Mouse (Mus musculus) hindbrain, embryonic 15.5 days (tissue): Measurements from ENCODE around the gene Fgf4. TPM values are rescaled to one million over a fixed set of nuclear protein-coding genes. Genes with fewer than 3 reads are reported as not detected.

Source experiments
- ATAC-seq: fragments of 200-750 bp; cut with Nextera tagmentation; 2 replicates; pipeline ENCODE4 v1.8.0; 2017; ENCODE audit warnings: low read depth, moderate number of reproducible peaks, moderate TSS enrichment; ENCODE audit not compliant: low FRiP score
- H3K27ac ChIP-seq: fragments of 300-500 bp; sonication (generic); replicated peaks from 2 replicates; pipeline ENCODE4 v1.5.1; 2015; ENCODE audit warnings: mild to moderate bottlenecking, inconsistent platforms
- H3K27me3 ChIP-seq: fragments of 300-500 bp; sonication (generic); 2 replicates; pipeline ENCODE4 v1.6.1; 2015; ENCODE audit warnings: control low read depth, inconsistent platforms
- H3K36me3 ChIP-seq: fragments of 300-500 bp; sonication (generic); 2 replicates; pipeline ENCODE4 v1.6.1; 2015; ENCODE audit warnings: control low read depth, inconsistent platforms
- H3K4me1 ChIP-seq: fragments of 300-500 bp; sonication (generic); replicated peaks from 2 replicates; pipeline ENCODE4 v1.6.1; 2015; ENCODE audit warnings: control low read depth, inconsistent platforms
- H3K4me2 ChIP-seq: fragments of 300-500 bp; sonication (generic); 2 replicates; pipeline ENCODE4 v1.6.1; 2015; ENCODE audit warnings: moderate library complexity, mild to moderate bottlenecking, inconsistent platforms
- H3K4me3 ChIP-seq: fragments of 300-500 bp; sonication (generic); 2 replicates; pipeline ENCODE4 v1.5.1; 2015; ENCODE audit warnings: mild to moderate bottlenecking, inconsistent platforms
- H3K9ac ChIP-seq: fragments of 300-500 bp; sonication (generic); 2 replicates; pipeline ENCODE4 v1.6.1; 2015; ENCODE audit warnings: inconsistent platforms
- H3K9me3 ChIP-seq: fragments of 300-500 bp; sonication (generic); 2 replicates; pipeline ENCODE4 v1.6.1; 2016; ENCODE audit warnings: control low read depth, inconsistent platforms
- WGBS: fragments of 180-500 bp; shearing (Covaris S2); methylation state at CpG from one replicate; pipeline ENCODE4 v1.1.7; 2015; 5-methylcytosine and 5-hydroxymethylcytosine counted together
- polyA plus RNA-seq: library from polyadenylated mRNA; unstranded; fragments of >200 nt; fragmentation: Nextera tagmentation; extraction: Ambion mirVana; gene quantifications from 2 replicates; pipeline ENCODE4 v1.2.1, GENCODE M21; 2015

The Fgf4 gene
- polyA plus RNA-seq, 1 experiment from 2014 or later: not detected

DNA sequence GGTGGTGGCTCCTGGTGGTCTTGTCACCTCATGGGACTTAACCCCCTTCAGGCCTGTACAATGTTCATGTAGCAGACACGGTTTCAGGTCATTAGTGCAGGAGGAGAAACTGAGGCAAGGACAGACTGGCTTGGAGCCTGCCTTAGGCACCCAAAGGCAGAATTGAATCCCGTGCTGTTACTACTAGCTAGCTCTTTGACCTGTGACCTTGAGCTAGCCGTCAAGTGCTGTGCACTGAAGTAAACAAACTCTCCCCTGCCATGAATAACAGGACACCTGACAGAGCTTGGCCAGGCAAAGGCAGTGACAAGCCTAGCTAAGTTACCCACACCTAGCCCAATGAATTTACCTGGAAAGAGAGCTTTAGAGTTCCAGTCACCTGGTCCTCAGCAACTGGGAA lies 7.8 kb downstream of the Fgf4 start:
- H3K9me3 ChIP-seq: no peaks in the 10 kb centered on the region
- no peak for ATAC-seq
- H3K4me3 ChIP-seq: no peak overlapping the region

DNA sequence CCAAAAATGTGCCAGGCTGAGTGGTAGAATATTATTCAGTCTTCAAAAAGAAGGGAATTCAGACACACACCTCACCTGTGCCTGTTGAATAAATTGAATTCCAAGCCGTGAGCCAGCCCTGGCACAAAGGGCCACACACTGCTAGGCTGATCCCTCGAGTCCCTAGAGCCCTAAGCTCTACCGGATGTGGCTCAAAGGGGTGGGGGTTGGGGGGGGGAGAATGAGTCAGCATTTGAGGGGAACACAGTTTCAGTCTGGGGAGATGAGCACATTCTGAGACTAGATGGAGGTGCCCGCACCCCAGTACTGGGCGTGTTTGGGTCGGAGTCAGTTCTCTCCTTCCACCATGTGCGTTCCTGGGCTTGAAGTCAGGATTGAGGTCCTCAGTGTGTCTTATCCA lies 10.0 kb downstream of the Fgf4 start:
- Histone ChIP-seq H3K27ac (no peak overlapping the region), H3K27me3 (peaks cover 38% of the 10 kb centered on the region), H3K4me3 (no peak overlapping the region), H3K4me1 (peaks cover 14% of the 10 kb centered on the region), H3K36me3 (no peaks in the 10 kb centered on the region), H3K9me3 (no peaks in the 10 kb centered on the region), H3K9ac (no peak overlapping the region), H3K4me2 (no peak overlapping the region)
- 92% methylated on average over 7 of the region's 7 CpGs for WGBS
- no peak for ATAC-seq

More for the DNA sequence above, 7.8 kb downstream of the Fgf4 start:
- Histone ChIP-seq H3K36me3 (no peaks in the 10 kb centered on the region), H3K9ac (no peak overlapping the region), H3K27me3 (peaks cover 16% of the 10 kb centered on the region), H3K4me1 (no peaks in the 10 kb centered on the region), H3K4me2 (no peak overlapping the region), H3K27ac (no peak overlapping the region)
- WGBS: 59% methylated on average over 3 of the region's 3 CpGs

DNA sequence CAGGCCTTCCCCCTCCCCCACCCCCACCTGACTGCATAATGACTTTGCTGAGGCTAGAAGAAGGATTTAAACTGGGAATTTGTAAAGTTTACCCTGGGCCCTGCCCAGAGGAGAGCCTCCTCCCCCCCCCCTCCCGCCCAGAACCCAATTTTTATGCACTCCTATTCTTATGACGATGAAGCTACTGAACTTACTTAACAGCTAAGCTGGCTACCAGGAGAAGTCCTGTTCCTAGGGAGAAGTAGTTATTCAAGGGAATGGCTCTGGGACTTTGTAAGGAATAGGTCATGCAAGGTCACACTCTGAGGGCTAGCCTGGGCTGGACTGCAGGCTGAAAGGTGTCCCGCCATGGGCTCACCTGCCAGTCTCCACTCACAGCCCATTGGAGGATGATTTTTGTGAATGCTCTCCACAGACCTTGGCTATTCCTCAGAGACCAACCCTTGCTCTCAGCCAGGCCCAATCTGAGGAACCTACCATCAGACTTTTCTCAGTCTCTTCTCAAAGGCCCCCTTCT lies 10.7 kb downstream of the Fgf4 start:
- WGBS: 72% methylated on average over 3 of the region's 3 CpGs
- H3K9me3 ChIP-seq: no peaks in the 10 kb centered on the region
- ATAC-seq: no peak
- H3K4me2 ChIP-seq: no peak overlapping the region
- no peak overlapping the region for H3K4me3 ChIP-seq
- H3K4me1 ChIP-seq: peaks cover 14% of the 10 kb centered on the region
- no peaks in the 10 kb centered on the region for H3K36me3 ChIP-seq
- peaks cover 42% of the 10 kb centered on the region for H3K27me3 ChIP-seq
- no peak overlapping the region for H3K9ac ChIP-seq
- no peak overlapping the region for H3K27ac ChIP-seq

DNA sequence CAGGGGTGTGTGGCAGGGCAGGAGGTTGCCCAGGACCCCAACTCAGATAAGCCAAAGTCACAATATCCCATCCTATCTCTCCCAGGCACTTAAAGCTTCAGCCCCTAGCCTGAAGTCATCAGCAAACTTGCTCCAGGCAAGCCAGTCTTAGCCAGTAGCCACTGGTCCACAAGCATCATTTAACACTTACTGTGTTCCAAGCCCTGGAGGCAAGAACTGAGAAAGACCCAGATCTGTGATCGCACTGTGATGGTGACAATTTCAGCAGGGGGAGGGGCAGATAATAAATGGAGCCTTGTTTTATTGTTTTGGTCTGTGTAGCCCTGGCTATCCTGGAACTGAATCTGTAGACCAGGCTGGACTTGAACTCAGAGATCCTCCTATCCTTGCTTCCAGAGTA lies 11.5 kb downstream of the Fgf4 start:
- no peak overlapping the region for H3K4me3 ChIP-seq
- 89% methylated on average over 1 of the region's 1 CpGs for WGBS

DNA sequence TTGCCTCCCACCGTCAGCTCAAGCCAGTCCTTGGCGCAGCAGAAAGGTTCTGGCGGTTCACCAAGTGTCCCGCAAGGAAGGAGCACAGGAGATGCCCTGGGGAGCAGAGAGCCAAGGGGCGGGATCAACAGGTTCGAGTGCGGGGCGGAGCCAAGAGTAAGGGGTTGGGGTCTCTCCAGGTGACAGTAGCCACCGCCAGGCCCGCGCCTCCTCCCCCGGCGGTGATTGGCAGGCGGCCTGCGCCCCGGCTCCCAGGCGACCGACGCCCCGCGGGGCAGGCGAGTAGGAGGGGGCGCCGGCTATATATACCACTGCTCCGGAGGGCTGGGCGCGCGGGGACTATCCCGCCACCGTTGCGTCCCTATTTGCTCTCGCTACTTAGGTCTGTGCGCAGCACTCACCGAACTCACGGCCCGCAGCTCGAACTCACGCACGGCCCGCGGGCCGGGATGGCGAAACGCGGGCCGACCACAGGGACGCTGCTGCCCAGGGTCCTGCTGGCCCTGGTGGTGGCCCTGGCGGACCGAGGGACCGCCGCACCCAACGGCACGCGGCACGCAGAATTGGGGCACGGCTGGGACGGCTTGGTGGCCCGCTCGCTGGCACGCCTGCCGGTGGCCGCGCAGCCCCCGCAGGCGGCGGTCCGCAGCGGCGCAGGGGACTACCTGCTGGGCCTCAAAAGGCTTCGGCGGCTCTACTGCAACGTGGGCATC lies 14.0 kb downstream of the Fgf4 start:
- H3K36me3 ChIP-seq: no peaks in the 10 kb centered on the region
- peaks cover 14% of the 10 kb centered on the region for H3K4me1 ChIP-seq
- no peak for ATAC-seq

More for the DNA sequence above, 11.5 kb downstream of the Fgf4 start:
- no peak for ATAC-seq
- Histone ChIP-seq H3K4me2 (no peak overlapping the region), H3K27ac (no peak overlapping the region), H3K4me1 (peaks cover 14% of the 10 kb centered on the region), H3K27me3 (peaks cover 50% of the 10 kb centered on the region), H3K9ac (no peak overlapping the region), H3K36me3 (no peaks in the 10 kb centered on the region), H3K9me3 (no peaks in the 10 kb centered on the region)

DNA sequence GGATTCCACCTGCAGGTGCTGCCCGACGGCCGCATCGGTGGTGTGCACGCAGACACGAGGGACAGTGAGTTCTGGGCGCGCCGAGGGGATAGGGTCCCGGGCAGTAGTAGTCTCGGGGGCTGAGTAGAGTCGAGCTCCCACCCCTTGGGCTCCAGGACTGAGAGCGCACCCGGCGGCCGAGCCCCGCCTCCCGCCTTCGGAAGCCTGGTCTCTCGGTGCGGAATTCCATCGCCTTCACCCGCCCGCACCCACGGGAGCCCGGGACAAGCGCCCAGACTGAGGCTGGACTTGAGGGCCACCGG lies 14.6 kb downstream of the Fgf4 start:
- H3K4me2 ChIP-seq: peak overlapping the region; percentile 38
- ATAC-seq: no peak
- peak overlapping the region; percentile 17; the same call in 1 of the 2 replicates for H3K4me3 ChIP-seq
- no peaks in the 10 kb centered on the region for H3K9me3 ChIP-seq
- no peak overlapping the region for H3K9ac ChIP-seq
- peaks cover 14% of the 10 kb centered on the region for H3K4me1 ChIP-seq
- H3K27ac ChIP-seq: no peak overlapping the region
- H3K36me3 ChIP-seq: no peaks in the 10 kb centered on the region
- peaks cover 72% of the 10 kb centered on the region for H3K27me3 ChIP-seq
- under 1% methylated on average over 28 of the region's 28 CpGs for WGBS

More for the DNA sequence above, 14.0 kb downstream of the Fgf4 start:
- peak overlapping the region; percentile 38 for H3K4me2 ChIP-seq
- H3K4me3 ChIP-seq: peak overlapping the region; percentile 17; the same call in 1 of the 2 replicates
- H3K27me3 ChIP-seq: peaks cover 71% of the 10 kb centered on the region
- under 1% methylated on average over 69 of the region's 72 CpGs for WGBS
- no peak overlapping the region for H3K27ac ChIP-seq
- no peaks in the 10 kb centered on the region for H3K9me3 ChIP-seq
- no peak overlapping the region for H3K9ac ChIP-seq

DNA sequence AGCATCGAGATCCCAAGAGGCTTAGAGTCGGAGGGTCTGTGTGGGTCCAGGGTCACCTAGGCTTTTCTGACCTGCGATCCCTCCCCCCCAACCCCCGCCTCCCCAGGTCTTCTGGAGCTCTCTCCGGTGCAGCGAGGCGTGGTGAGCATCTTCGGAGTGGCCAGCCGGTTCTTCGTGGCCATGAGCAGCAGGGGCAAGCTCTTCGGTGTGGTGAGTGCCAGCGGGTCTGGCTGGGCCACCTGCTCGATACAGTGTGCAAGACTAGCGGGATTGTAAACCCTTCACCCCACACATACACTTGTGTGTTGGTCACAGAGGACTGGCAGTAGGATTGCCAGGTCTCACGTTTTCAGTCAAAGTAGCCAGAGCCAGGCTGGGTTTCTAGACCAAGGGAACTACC lies 15.0 kb downstream of the Fgf4 start:
- no peak overlapping the region for H3K4me3 ChIP-seq
- WGBS: under 1% methylated on average over 15 of the region's 15 CpGs
- no peak for ATAC-seq
- H3K27me3 ChIP-seq: peaks cover 75% of the 10 kb centered on the region
- H3K9me3 ChIP-seq: no peaks in the 10 kb centered on the region
- H3K4me2 ChIP-seq: peak overlapping the region; percentile 38
- no peak overlapping the region for H3K9ac ChIP-seq
- H3K27ac ChIP-seq: no peak overlapping the region
- H3K36me3 ChIP-seq: no peaks in the 10 kb centered on the region
- H3K4me1 ChIP-seq: peaks cover 14% of the 10 kb centered on the region

DNA sequence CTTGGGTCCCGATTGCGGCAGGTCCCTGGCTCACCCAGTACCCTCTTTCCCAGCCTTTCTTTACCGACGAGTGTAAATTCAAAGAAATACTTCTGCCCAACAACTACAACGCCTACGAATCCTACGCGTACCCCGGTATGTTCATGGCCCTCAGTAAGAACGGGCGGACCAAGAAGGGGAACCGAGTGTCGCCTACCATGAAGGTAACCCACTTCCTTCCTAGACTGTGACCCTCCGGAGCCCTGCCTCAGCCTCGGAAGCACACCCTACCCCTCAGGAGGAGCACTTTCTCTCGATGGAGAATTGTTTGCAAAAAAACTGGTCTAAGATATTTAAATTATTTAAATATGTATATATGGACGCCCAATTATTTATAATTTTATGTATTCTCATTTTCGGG lies 15.5 kb downstream of the Fgf4 start:
- no peak overlapping the region for H3K27ac ChIP-seq
- H3K9me3 ChIP-seq: no peaks in the 10 kb centered on the region
- no peak overlapping the region for H3K4me3 ChIP-seq
- no peak overlapping the region for H3K4me2 ChIP-seq
- H3K9ac ChIP-seq: no peak overlapping the region
- no peaks in the 10 kb centered on the region for H3K36me3 ChIP-seq
- peaks cover 79% of the 10 kb centered on the region for H3K27me3 ChIP-seq
- peaks cover 14% of the 10 kb centered on the region for H3K4me1 ChIP-seq
- no peak for ATAC-seq
- 4% methylated on average over 18 of the region's 18 CpGs for WGBS

DNA sequence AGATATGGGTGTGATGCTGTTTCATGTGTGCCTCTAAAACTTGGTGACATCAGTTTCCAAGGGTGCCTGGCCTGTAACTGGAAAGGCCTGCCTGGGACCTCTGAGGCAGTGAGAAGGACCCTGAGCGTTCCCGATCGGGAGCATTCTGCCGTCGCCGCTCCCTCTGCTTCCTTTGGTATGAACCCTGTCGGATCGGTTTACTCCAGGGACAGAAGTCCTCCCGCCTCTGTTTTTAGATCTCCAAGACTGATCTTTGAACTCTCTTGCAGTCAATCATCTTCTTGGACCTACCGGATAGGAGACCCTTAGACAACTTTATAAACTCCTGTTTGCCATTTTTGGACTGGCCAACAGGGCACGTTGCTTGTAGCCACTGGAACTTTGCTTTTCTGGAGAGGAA lies 16.0 kb downstream of the Fgf4 start:
- Histone ChIP-seq H3K4me1 (peaks cover 14% of the 10 kb centered on the region), H3K27me3 (peaks cover 77% of the 10 kb centered on the region), H3K9ac (no peak overlapping the region), H3K4me3 (no peak overlapping the region), H3K27ac (no peak overlapping the region), H3K4me2 (no peak overlapping the region), H3K36me3 (no peaks in the 10 kb centered on the region), H3K9me3 (no peaks in the 10 kb centered on the region)
- ATAC-seq: no peak
- WGBS: 8% methylated on average over 11 of the region's 11 CpGs

DNA sequence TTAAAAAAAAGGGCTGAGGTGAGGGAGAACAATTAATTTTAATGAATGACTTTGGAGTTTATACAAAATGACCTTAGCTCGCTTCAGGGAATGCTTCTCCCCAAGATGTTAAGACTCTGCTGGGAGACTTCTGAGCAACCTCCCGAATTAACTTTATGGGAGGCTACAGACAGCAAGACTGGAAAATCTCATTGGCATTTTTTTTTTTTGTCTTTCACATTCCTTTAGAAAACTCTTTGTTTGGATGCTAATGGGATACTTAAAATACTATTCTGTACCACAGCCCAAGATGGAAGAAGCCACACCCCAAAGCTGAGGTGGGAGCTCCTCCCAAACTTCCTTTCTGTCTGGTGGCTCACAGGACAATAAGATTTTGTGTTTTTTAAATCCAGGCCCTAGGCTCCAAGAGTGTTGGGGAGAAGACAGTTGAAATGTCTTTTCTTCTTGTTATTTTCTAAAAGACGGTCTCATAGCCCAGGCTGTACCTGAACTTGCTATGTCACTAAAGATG lies 17.0 kb downstream of the Fgf4 start:
- Histone ChIP-seq H3K4me3 (no peak overlapping the region), H3K27me3 (peaks cover 71% of the 10 kb centered on the region), H3K4me1 (peaks cover 14% of the 10 kb centered on the region), H3K27ac (no peak overlapping the region), H3K9ac (no peak overlapping the region), H3K36me3 (no peaks in the 10 kb centered on the region), H3K9me3 (no peaks in the 10 kb centered on the region), H3K4me2 (no peak overlapping the region)
- ATAC-seq: no peak
- WGBS: 48% methylated on average over 3 of the region's 3 CpGs

DNA sequence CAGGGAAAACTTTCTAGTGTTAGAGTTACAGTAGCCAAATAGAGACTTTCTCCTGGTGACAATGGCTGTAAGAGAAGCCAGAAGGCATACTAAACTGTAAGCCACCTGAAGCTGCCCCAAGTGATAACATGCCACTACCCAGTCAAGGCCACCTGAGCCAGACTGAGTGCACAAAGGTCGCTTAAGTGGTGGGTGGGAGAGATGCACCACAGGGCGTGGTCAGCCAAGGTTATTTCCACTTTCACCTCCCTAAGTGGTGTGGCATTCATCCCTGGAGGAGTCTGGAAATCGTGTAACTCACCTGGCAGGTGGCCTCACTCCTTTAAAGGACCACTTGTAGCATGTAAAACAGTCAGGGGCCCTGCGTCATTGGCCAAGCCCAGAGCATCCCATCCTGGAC lies 20.0 kb downstream of the Fgf4 start:
- Histone ChIP-seq H3K27ac (no peak overlapping the region), H3K4me2 (no peak overlapping the region), H3K36me3 (no peaks in the 10 kb centered on the region), H3K9me3 (no peaks in the 10 kb centered on the region), H3K27me3 (peaks cover 41% of the 10 kb centered on the region), H3K9ac (no peak overlapping the region), H3K4me3 (no peak overlapping the region), H3K4me1 (peaks cover under 1% of the 10 kb centered on the region; the same call in 1 of the 2 replicates)
- ATAC-seq: no peak
- WGBS: 70% methylated on average over 4 of the region's 4 CpGs

DNA sequence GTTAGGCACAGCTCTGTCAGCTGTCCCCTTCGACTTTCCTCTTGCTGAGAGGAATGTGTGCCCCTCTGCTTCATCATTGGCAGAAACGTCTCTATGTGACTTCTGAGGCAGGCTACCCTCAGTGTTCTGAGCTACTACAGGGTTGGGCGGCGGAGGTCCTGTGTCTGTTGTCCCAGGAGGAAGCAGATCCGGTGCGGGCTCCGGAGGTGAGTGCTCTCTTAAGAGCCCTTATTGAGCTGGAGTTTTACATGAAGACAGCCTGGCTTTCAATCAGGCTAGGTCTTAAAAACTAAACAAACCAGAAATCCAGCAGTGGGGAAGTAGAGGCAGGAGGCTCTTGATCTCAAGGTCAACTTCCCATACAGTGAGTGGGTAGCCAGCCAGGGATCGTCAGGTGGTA lies 20.4 kb downstream of the Fgf4 start:
- ATAC-seq: no peak
- WGBS: 83% methylated on average over 8 of the region's 8 CpGs
- H3K27me3 ChIP-seq: peaks cover 40% of the 10 kb centered on the region
- H3K36me3 ChIP-seq: no peaks in the 10 kb centered on the region
- no peak overlapping the region for H3K9ac ChIP-seq
- H3K9me3 ChIP-seq: no peaks in the 10 kb centered on the region
- no peak overlapping the region for H3K4me3 ChIP-seq
- no peak overlapping the region for H3K4me2 ChIP-seq
- H3K27ac ChIP-seq: no peak overlapping the region
- H3K4me1 ChIP-seq: no peaks in the 10 kb centered on the region
